ENCODE assay signal across 23 mouse cellular contexts in the genomic region with DNA sequence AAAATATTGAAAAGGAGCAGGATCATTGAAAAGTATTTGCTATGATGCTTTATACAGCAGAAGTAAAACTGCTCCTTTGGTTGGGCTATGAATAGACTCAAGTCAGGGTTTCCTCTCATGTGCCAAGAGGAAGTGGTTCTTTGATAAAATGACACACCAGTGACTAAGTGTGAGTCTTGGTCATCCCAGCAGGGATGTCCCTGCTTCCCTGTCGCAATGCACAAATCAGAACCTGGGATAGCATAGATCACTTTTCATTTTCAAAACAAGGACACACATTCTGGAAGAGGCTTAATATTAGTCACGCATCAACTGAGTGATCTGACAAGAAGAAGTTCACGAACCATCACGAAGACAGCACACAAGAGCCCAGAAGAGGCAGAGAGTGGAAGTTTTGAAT.
DNase-seq lines count a peak whose midpoint lies in the region; TF ChIP-seq lines count a peak whose summit lies in the region.
"Had no signal": no experiment of that assay in that cellular context is flagged by ENCODE, and none has a peak within 500 bp of the region (broad histone marks: within the 10 kb centered on the region; RNA-seq: fewer than 3 reads in every experiment).

No protein-coding gene starts in this region.

- no peaks in the 10 kb centered on the region for H3K36me3 ChIP-seq in C2C12 (ENCODE audit: control insufficient read depth, insufficient read depth)
- H3K36me3 ChIP-seq: embryonic facial prominence, embryonic 15.5 days; forebrain, embryonic 15.5 days; heart, embryonic 15.5 days; hindbrain, embryonic 13.5 days; limb, embryonic 13.5 days; liver, embryonic 12.5 days; neural tube, embryonic 15.5 days had no signal

- no peaks in the 10 kb centered on the region for H3K27me3 ChIP-seq in C2C12 (ENCODE audit: control insufficient read depth, insufficient read depth, insufficient read length)
- H3K27me3 ChIP-seq: embryonic facial prominence, embryonic 15.5 days; forebrain, embryonic 15.5 days; heart, embryonic 15.5 days; hindbrain, embryonic 13.5 days; limb, embryonic 13.5 days; liver, embryonic 12.5 days; neural tube, embryonic 15.5 days had no signal

- H3K4me3 ChIP-seq in C2C12 (ENCODE audit: insufficient read depth, poor library complexity, severe bottlenecking), result no peak overlapping the region
- H3K4me3 ChIP-seq: embryonic facial prominence, embryonic 15.5 days; forebrain, embryonic 15.5 days; heart, embryonic 15.5 days; hindbrain, embryonic 13.5 days; limb, embryonic 13.5 days; liver, embryonic 12.5 days; neural tube, embryonic 15.5 days had no signal

- H3ac ChIP-seq in C2C12 (ENCODE audit: control insufficient read depth, insufficient read length, low read depth), result no peak overlapping the region

- peak; percentile 68 for DNase-seq in 3134 (ENCODE audit: extremely low read depth, insufficient read length, low spot score)
- DNase-seq in adrenal gland, postnatal 10 days, result peak; percentile 20
- peak; percentile 3 for DNase-seq in fibroblast of lung, adult 2 months (ENCODE audit: low read depth)
- DNase-seq in kidney, postnatal 10 days, result no peak
- no peak for DNase-seq in right cerebral cortex, adult 18-20 months
- no peak for DNase-seq in spleen, adult 18-20 months
- no peak for DNase-seq in layer of hippocampus, adult 9-10 months (ENCODE audit: low spot score)
- DNase-seq: cerebellum, adult 8-10 months; gastrocnemius, postnatal 14 days; heart, postnatal 36 days; kidney, adult 2 months; layer of hippocampus, postnatal 36 days; lung, embryonic 14.5 days; thymus, adult 2 months; thymus, postnatal 4 days had no signal

- TF ChIP-seq CTCF in C2C12 (IDR thresholded peaks at IDR 0.05; ENCODE audit: control insufficient read depth, insufficient read depth, insufficient read length), result no peak

- no peaks in the 10 kb centered on the region for H3K79me2 ChIP-seq in C2C12 (ENCODE audit: control insufficient read depth, insufficient read depth)

- H3K79me3 ChIP-seq in C2C12 (ENCODE audit: low read depth), result no peaks in the 10 kb centered on the region

TF ChIP-seq in C2C12, 6 proteins besides CTCF, POLR2A, EP300 and RAD21:
- TF ChIP-seq MAX (IDR thresholded peaks at IDR 0.05) (peak; percentile 73), FOSL1 (IDR thresholded peaks at IDR 0.05; ENCODE audit: insufficient read depth, low read length, poor library complexity, severe bottlenecking) (peak; percentile 94), CEBPB (IDR thresholded peaks at IDR 0.05; ENCODE audit: low read depth) (peak; percentile 85), MYOD1 (IDR thresholded peaks at IDR 0.05; ENCODE audit: control insufficient read depth, insufficient read length, low read depth) (peak; percentile 44), MYOG (IDR thresholded peaks at IDR 0.05; ENCODE audit: control insufficient read depth, extremely low read depth, insufficient read length) (no peak), USF1 (IDR thresholded peaks at IDR 0.05; ENCODE audit: low read depth) (no peak)

Comparison
In these comparisons a context has a peak if more than half of its experiments do, and no peak if none do; other contexts are left out.
1. DNase-seq: peak in 3134 (single experiment), adrenal gland, postnatal 10 days (single experiment) and fibroblast of lung, adult 2 months (single experiment); none in kidney, postnatal 10 days (single experiment), right cerebral cortex, adult 18-20 months (single experiment), spleen, adult 18-20 months (0 of 2) and layer of hippocampus, adult 9-10 months (single experiment).